Mouse (Mus musculus): ENCODE results near the gene Nek1.

- TF ChIP-seq POLR2A (IDR thresholded peaks at IDR 0.05; ENCODE audit: control insufficient read depth, extremely low read depth, insufficient read depth, low read length, poor library complexity) (no peak), CTCF (IDR thresholded peaks at IDR 0.05; ENCODE audit: borderline replicate concordance, control insufficient read depth, extremely low read depth, insufficient read depth, low read length, poor library complexity) (no peak)
These were observed 61.3 kb downstream of the Nek1 start for GRCm38 (mm10) chr8:61054313-61054712.
